Mouse (Mus musculus): ENCODE measurements at regions not wholly inside any gene's neighbourhood (a gene's known extent, or its start where the extent isn't known, plus 50 kb on each side); places are given as distances from the start of the nearest gene placed in this dataset.

DNA sequence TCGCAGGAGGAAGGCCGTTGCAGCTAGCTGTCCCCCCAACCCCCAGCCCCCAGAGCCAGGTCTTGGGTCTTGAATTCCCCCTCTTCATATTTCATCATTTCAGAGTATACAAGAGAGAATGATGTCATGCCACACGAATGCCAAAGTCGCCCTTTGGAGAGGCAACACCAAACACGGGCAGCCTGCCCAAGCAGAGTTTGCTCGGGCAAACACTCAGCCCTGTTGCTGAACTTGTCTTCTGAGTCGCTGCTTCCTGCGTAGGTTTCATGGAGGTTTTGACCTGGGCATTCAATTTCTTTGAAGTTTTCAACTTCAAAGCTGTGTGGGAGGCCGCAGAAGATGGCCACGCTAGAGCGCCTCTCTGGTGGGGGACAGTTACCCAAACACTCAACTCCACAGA, 72.8 kb upstream of the Slc45a1 start:
- peak; percentile 56 for DNase-seq

DNA sequence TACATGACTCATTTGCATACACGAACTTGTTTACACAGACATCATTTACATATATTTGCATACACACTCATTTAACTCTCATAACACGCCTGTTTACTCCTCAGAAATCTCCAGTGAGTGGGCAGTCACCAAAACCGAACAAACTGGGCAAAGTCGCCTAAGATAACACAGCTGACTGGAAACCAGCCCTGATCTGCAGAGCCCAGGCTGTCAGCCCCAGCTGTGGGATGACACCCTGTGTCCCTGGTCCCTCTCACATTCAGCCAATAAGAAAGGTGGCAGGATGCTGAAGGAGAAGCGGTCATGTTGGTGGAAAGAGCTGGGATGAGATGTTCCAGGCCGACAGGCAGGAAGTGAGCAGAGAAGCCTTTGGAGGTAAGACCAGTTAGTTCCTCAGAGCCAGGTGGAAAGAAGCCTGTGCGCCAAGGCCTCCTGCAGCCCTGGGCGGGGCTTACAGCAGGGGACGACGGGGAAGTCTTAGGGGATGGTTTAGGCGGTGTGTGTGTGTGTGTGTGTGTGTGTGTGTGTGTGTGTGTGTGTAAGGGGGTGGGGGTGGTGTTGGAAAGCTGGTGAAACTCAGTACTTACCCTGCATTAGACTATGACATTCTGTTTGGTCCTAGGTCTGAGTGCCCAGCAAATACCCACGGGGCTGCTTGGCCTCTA, 69.8 kb upstream of the Slc45a1 start:
- DNase-seq, result no peak

- no peak for DNase-seq
Observed at GRCm38 (mm10) chr4:150717866-150718265, 65.9 kb upstream of the Slc45a1 start.

DNA sequence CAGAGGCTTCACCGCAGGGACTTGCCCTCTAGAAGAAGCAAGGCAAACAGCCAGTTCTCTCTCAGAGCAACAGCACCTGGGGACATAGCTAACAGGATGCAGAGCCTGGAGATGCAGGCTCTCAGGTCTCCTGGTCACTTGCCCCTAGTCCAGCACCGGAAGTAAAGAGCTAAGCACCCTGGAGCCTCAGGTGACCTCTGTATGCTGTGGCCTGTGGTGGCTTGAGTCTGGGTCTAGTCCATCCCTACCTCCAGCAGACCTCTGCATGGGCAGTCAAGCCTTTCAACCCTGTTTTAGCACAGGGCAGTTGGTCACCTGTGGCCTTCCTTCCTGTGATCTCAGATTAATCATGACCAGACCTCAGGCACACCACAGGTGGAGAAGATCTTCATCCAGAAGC, 63.1 kb upstream of the Slc45a1 start:
- no peak for DNase-seq

- DNase-seq, result no peak
Observed at GRCm38 (mm10) chr4:150713291-150713690, 61.3 kb upstream of the Slc45a1 start.

DNA sequence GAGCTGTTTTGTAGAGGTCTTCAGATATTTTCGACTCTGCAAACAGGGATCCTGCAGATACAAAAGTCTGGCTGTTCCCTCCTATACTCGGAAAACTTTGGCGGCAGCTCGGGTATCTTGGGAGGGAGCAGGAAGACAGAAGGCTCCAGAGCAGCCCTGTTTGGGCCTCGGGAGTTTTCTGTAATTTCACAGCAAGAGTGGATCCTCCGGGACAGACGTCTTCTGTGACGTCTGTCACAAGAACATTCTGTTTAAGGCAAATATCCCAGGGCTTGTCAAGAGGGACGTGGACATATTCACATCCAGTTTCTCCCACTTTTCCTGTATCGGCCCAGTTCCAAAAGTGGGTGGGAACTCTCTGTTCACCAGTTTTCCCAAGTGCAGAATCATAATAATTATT, 60.9 kb upstream of the Slc45a1 start:
- no peak for DNase-seq

DNA sequence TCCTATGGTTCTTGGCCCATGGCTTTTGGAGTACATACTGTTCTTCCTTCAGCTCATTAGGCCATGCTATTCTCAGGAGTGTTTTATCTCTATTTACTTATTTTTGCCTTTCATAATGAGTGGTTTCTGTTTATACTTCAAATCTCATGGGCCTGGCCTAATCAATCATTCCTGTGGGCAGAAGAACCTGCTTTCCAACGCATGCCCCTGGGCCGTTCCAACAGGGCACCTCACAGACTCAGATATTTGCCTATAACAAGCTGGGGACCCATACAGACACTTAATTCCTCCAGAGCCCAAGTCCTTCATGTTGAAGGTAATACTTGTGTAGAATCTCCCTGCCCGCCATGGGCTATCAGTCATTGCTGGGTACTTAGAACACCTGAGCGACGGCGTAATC, 59.7 kb upstream of the Slc45a1 start:
- DNase-seq, result no peak

GRCm38 (mm10) chr4:150709391-150710130, 57.6 kb upstream of the Slc45a1 start:
- no peak for DNase-seq

DNA sequence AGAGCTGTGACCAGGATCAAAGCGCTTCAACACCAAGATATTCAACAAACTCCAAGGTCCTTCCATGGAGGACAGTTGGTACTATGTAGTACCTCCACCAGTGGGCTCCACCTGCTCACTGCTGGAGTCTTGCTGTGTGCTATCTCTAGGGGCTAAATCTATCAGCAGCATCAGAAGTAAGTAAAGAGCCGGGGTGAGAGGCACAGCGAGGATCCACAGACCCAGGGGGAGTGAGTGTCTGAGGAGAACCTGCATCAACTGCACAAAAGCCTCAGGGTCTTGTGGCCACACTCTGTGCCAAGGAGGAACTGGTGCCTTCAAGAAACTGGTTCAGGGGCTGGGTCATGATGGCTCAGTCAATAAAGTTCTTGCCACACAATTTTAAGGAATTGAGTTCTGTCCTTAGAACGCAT, 56.6 kb upstream of the Slc45a1 start:
- DNase-seq, result no peak

DNA sequence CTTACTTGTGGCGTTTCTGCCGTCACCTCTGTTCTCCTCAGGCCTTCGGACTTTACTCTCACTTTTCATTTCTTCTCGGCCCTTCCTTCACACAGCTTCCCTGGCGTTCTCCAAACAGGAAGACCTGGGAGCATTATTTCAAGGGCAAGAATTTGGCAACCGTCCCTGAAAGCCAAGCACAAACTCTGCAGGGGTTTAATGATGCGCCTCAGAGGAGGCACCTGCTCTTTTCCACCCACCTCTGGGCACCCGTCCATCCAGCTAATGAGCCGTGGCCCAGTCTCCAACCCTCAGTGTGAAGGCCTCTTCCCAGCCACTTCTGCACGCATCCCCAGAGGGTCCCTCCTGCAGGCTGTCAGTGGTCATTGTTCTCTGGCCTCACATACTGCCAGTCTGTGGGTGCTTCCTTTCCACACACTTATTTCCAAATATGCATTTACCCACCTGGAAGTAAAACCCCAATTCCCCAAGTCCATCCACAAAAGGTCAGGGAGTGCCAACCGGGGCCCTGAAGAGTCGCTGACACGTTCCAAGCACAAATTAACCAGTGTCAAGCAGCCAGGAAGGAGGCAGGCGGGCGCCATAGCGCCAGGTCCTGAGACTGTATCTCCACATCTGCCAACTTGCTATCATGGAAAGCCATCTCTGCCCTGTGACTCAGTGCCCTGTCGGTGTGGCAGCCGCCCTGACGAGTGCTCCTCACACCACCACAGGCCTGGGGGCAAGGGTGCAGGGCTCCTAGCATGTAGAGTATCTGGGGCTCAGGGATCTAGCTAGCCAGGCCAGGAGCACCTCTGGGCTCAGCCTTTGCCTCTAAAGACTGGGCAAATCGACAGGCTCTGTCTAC, 56.0 kb upstream of the Slc45a1 start:
- DNase-seq, result no peak

DNA sequence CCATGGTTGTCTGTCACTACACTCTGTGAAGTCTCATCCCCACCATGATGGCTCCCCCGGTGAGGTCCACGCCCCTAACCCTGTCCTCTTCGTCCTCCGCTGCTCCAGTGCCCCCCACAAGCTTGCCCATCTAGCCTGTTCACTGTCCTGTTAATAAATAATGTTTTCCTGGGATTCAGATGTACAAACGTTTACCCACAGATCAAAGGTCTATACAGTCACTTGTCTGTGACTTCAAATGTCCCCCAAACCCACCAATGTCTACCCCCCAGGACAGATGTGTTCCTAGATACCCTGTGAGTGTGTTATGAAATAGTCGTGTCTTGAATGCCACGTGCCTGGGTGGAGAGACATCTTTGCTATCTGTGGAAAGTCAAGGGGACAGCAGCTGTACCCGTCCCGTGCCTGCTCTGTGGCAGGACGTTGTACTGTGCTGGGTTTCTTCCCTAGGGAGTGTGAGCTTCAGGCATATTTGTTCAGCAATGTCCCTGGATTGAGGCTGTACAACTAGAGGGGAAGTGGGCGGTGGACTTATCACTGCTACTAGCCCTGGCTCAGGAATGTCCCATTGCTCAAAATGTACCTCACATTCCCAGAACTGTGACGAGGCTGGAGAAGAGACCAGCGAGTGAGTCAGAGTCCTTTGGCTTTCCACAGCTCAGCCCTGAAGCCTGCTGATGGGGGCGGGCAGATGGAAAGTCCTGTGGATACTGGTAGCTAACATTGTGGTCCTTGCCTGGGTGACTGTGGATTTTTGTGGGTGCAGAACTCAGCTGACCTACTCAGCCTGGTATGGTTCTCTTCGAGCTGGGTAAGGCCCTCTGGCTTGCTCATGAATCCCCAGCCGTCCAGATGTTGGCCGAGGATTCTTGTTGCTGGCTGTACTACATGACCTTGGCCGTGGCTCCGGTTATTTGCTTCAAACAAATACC, 55.1 kb upstream of the Slc45a1 start:
- peak; percentile 83 for DNase-seq

DNA sequence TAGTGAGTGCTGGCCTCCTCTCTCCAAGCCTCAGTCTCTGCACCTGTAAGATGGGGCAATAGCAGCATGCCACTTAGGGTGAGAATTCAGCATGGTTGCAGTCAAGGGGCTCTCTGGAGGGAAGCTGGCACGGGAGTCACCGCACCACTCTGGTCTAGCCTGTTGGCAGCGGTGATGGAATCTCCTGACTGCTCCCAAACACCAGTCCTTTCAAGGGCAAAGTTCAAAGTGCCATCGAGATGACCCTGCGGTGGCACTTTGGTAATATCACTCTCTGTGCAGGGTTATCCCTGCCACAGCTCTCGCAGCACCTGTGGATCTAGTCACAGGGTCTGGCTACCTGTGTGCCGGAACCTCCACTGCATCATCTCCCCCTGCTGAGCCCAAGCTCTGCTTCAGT, 54.3 kb upstream of the Slc45a1 start:
- DNase-seq, result no peak

- DNase-seq, result no peak
Observed at GRCm38 (mm10) chr4:150703266-150703665, 51.3 kb upstream of the Slc45a1 start.
